Mouse (Mus musculus): ENCODE data around the gene Usp3.

Gene Usp3

GRCm38 (mm10) chr9:66603907-66604306 lies 11.0 kb upstream of the Usp3 start:
- no peak for DNase-seq (ENCODE audit: low read depth, low spot score)

GRCm38 (mm10) chr9:66601006-66601405 lies 8.1 kb upstream of the Usp3 start:
- DNase-seq (ENCODE audit: low read depth, low spot score) = no peak

- no peak for DNase-seq (ENCODE audit: low read depth, low spot score)
Observed at GRCm38 (mm10) chr9:66600551-66600950, 7.6 kb upstream of the Usp3 start.

GRCm38 (mm10) chr9:66599577-66599976 lies 6.6 kb upstream of the Usp3 start:
- DNase-seq (ENCODE audit: low read depth, low spot score) = no peak

- no peak for DNase-seq (ENCODE audit: low read depth, low spot score)
Observed at GRCm38 (mm10) chr9:66598636-66599035, 5.7 kb upstream of the Usp3 start.

- DNase-seq (ENCODE audit: low read depth, low spot score) = no peak
Observed at GRCm38 (mm10) chr9:66597480-66598215, 4.7 kb upstream of the Usp3 start.

- DNase-seq (ENCODE audit: low read depth, low spot score) = no peak
Observed at GRCm38 (mm10) chr9:66597076-66597475, 4.1 kb upstream of the Usp3 start.

- no peak for DNase-seq (ENCODE audit: low read depth, low spot score)
Observed at GRCm38 (mm10) chr9:66595722-66596675, 3.1 kb upstream of the Usp3 start.

GRCm38 (mm10) chr9:66594061-66594460 lies 1.1 kb upstream of the Usp3 start:
- no peak for DNase-seq (ENCODE audit: low read depth, low spot score)

GRCm38 (mm10) chr9:66593613-66593969 lies 649 bp upstream of the Usp3 start:
- no peak for DNase-seq (ENCODE audit: low read depth, low spot score)

GRCm38 (mm10) chr9:66591851-66592645 lies 894 bp downstream of the Usp3 start:
- DNase-seq (ENCODE audit: low read depth, low spot score) = no peak

GRCm38 (mm10) chr9:66590051-66590450 lies 2.9 kb downstream of the Usp3 start:
- no peak for DNase-seq (ENCODE audit: low read depth, low spot score)

- DNase-seq (ENCODE audit: low read depth, low spot score) = no peak
Observed at GRCm38 (mm10) chr9:66587016-66587415, 5.9 kb downstream of the Usp3 start.

GRCm38 (mm10) chr9:66586533-66586932 lies 6.4 kb downstream of the Usp3 start:
- DNase-seq (ENCODE audit: low read depth, low spot score) = no peak

- no peak for DNase-seq (ENCODE audit: low read depth, low spot score)
Observed at GRCm38 (mm10) chr9:66585191-66585590, 7.8 kb downstream of the Usp3 start.

GRCm38 (mm10) chr9:66584176-66584575 lies 8.8 kb downstream of the Usp3 start:
- no peak for DNase-seq (ENCODE audit: low read depth, low spot score)

- DNase-seq (ENCODE audit: low read depth, low spot score) = no peak
Observed at GRCm38 (mm10) chr9:66583244-66583643, 9.7 kb downstream of the Usp3 start.

GRCm38 (mm10) chr9:66581694-66582093 lies 11.2 kb downstream of the Usp3 start:
- no peak for DNase-seq (ENCODE audit: low read depth, low spot score)

- DNase-seq (ENCODE audit: low read depth, low spot score) = no peak
Observed at GRCm38 (mm10) chr9:66580722-66581121, 12.2 kb downstream of the Usp3 start.

- no peak for DNase-seq (ENCODE audit: low read depth, low spot score)
Observed at GRCm38 (mm10) chr9:66575878-66576238, 17.1 kb downstream of the Usp3 start.

- DNase-seq (ENCODE audit: low read depth, low spot score) = no peak
Observed at GRCm38 (mm10) chr9:66575041-66575877, 17.7 kb downstream of the Usp3 start.

Measured in brain, embryonic 18.5 days (tissue).